Mouse (Mus musculus) c-Kit-positive CD71-positive TER-119-positive erythroid progenitor cells, embryonic 14.5 days (primary cell): ENCODE data around the gene Gm20388.
A peak's percentile ranks its signal among the peaks of the same experiment; 100 is the strongest.
"Not testable (repeated sequence)": the region's sequence is repeated elsewhere in the genome, so short reads cannot be mapped to it uniquely, and the experiment has no call there.

Source experiments
- DNase-seq: peaks from one replicate; pipeline ENCODE4 v3.0.0-alpha.2; 2013; ENCODE audit warnings: low spot score

Gm20388 gene

DNA sequence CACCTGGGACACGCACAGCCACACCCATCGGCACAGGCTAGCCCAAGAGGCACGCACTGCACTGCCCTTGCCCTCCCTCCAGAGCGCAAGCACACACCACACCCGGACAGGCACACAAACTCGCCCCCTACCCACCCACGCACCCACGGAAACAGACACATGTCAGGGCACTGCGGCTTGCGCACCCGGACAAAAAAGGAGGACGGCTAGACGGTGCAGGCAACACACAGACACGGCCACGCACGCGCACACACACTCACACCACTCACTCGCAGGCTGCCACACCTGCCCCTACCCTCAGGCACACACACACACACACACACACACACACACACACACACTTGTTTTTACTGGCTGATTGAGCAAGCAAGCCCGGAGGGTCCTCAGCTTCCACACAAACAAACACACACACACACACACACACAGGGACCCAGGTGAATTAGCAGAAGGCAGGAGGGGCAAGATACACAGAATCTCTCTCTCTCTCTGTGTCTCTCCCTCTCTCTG lies 3690.1 kb downstream of the Gm20388 start:
- DNase-seq, result not testable (repeated sequence)

DNA sequence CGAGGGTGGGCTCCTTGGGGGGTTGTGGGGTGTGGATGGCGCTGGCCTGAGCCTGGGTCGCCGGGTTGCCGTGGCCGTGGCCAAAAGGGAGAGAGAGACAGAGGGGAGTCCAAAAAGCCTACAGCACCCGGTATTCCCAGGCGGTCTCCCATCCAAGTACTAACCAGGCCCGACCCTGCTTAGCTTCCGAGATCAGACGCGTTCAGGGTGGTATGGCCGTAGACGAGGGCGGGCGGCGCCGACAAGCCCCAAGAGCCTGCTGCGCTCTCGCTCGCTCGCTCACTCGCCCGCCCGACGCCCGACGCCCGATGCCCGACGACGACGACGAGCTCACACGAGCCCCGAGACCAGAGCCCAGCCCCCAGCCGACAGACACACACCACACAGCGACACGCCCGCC lies 3690.8 kb downstream of the Gm20388 start:
- DNase-seq, result not testable (repeated sequence)

- DNase-seq, result not testable (repeated sequence)
These were observed 3702.0 kb downstream of the Gm20388 start for GRCm38 (mm10) chr8:123612652-123613051.

GRCm38 (mm10) chr8:123623523-123623922 lies 3712.9 kb downstream of the Gm20388 start:
- DNase-seq, result not testable (repeated sequence)

GRCm38 (mm10) chr8:123624274-123624673 lies 3713.6 kb downstream of the Gm20388 start:
- no peak for DNase-seq

DNA sequence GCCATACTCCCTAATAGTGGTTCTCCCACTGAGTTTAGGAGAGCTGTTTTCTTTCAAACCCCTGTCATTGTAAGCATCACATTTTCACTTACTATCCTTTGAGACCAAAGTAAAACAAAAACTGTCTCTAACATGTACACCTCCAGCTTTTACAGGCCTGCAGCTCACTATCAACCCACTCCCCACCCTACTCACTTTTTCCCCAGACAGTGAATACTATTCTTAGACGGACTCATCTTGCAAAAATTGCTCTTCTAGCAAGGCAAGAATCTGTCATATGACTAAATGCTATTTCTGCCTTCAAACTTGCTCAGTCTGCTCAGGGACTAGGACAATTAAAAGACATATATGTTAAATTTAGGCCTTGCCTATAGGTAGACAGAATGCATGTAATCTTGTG lies 3714.1 kb downstream of the Gm20388 start:
- no peak for DNase-seq

GRCm38 (mm10) chr8:123625717-123626116 lies 3715.1 kb downstream of the Gm20388 start:
- DNase-seq, result no peak

GRCm38 (mm10) chr8:123627410-123628147 lies 3716.9 kb downstream of the Gm20388 start:
- DNase-seq, result no peak

DNA sequence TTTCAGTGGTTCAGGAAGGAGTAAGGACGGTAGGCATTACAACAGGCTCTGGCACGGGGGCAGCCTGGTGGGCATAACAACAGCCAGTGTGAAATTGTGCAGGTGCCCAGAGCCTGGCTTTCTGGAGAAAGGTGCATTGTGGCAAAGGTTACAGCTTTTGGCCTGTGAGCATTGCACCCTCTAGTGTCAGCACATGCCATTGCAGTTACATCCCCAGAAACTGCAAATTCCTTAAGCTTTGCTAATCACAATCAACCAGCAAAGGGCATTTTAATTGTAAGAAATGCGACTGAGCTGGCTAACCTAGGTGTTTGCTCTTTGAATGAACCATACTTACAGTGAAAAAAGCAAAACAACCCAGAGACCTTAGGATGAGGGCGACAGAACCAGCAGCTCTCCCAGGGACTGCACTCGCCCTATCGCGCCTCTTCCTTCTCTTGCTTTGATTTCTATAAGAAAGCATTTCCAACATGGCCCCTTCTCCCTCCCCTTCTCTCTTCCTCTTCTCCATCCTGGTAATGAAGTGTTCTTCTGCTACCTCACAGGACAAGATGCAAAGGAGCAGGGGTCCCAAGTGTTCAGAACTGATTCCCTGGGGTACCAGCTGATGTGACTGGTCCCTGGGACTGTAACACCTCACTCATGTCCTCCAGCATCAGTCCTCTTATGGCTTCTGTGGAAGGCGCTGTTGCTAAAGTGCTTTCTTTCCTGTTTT lies 3717.8 kb downstream of the Gm20388 start:
- DNase-seq, result peak; percentile 42

DNA sequence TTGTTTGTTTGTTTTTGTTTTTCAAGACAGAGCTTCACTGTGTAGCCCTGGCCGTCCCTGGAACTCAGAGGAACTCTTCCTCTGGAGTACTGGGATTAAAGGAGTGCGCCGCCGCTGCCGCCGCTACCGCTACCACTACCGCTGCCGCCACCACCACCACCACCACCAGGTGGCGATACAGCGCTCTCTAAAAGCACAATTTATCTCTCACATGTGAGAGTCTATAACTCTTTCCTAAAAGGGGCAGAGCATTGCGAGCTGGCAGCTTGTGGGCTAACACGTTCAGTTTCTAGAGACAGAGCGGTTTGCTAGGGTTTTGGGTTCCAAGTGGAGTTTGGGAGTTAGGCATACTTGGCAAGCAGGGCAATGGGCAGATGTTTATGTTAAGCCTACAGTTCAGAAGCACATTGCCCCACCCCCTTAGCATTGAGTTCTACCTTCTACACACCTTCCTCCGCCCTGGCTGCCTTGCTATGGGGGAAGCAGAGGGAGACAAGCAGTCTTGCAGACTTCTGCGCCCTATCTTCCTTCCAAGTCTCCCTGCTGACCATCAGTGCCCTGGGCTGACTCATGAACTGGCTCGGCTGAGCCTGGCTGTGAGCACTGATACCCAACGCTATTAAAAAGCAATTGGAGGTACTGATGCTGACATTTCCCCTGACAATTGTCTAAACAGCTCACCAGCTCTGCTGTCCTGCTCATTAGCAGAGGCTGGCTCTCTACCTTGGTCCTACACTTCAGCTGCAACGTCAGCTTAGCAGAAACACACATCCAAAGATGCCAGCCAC lies 3718.5 kb downstream of the Gm20388 start:
- DNase-seq, result peak; percentile 57

- DNase-seq, result no peak
These were observed 3719.4 kb downstream of the Gm20388 start for GRCm38 (mm10) chr8:123630058-123630457.

DNA sequence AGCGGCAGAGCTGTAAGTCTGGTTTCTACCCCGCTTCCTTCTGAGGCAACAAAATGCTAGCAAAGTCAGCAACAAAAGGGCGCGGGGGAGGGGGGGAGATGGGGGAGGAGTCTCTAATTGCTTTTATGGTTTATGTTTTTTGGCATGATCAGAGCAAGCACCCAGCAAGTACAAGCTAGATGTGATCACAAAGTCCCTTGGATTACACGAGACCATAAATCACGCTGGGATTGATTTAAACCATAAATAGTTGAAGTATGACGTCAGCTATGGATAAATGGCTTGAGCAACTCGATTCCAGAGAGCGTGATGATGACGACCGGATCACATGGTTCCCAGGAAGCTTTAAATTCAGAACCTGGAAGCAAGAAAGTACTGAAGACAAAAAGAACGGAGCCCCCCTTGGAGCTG lies 3720.2 kb downstream of the Gm20388 start:
- DNase-seq, result no peak

- DNase-seq, result not testable (repeated sequence)
These were observed 3721.1 kb downstream of the Gm20388 start for GRCm38 (mm10) chr8:123631746-123632145.

GRCm38 (mm10) chr8:123632257-123632656 lies 3721.6 kb downstream of the Gm20388 start:
- DNase-seq, result no peak

DNA sequence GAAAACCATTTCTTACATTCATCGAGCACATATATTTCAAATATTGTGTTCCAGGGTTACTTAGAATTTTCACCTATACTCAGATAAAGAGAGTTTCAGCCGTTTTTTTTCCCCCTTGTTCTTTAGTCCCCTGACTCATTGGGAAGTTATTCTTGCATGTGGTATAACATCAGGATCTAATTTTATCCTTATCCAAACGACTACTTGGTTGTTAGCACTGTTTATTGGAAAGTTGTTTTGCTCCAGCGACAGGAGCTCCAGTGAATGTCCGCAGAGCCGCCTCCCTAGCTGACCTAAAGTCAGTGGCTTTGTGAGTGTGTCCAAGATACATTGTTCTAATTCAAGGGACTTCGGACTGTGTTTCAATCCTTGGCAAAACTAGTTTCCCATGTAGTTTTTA lies 3723.2 kb downstream of the Gm20388 start:
- no peak for DNase-seq

DNA sequence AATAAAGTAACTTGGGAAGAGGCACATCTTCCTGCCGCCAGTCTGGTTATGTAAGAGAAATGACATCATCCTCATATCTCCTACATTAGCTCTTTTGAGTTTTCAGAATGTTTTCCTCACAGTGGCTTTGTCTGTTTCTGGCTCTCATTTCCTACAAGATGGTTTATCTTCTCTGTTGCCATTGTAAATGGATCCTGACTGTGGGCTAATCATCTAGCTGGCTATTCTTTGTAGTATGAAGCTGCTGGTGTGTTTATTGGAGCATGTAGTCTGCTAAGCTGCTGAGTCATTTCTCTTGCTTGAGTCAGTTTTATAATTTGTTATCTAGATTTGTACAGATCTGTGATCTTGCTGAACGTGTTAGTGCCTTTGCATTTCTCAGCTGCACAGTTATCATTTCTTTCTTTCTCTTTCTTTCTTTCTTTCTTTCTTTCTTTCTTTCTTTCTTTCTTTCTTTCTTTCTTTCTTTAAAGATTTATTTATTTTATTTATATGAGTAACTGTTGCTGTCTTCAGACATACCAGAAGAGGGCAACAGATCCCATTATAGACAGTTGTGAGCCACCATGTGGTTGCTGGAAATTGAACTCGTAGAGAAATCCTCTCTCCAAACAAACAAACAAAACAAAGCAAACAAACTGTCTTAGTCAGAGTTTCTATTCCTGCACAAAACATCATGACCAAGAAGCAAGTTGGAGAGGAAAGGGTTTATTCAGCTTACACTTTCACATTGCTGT lies 3723.9 kb downstream of the Gm20388 start:
- DNase-seq, result no peak

DNA sequence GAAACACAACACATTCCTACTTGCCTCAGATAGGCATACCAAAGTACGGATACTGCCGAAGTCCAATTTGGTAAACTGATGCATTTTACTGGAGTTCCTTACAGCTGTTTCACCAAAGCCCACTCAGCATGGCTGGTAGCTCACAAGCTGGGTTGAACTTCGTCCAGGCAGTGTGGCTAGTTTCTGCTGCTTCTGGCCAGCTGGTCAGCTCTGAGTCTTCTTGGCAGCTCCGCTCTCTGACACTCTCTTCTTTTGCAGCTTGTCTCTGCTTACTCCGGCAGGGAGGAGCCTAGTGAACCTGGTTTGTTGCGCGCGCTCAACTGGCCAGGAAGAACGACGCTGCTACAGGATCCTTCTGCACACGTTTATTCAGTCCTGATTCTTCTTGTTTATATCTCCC lies 3725.0 kb downstream of the Gm20388 start:
- no peak for DNase-seq

DNA sequence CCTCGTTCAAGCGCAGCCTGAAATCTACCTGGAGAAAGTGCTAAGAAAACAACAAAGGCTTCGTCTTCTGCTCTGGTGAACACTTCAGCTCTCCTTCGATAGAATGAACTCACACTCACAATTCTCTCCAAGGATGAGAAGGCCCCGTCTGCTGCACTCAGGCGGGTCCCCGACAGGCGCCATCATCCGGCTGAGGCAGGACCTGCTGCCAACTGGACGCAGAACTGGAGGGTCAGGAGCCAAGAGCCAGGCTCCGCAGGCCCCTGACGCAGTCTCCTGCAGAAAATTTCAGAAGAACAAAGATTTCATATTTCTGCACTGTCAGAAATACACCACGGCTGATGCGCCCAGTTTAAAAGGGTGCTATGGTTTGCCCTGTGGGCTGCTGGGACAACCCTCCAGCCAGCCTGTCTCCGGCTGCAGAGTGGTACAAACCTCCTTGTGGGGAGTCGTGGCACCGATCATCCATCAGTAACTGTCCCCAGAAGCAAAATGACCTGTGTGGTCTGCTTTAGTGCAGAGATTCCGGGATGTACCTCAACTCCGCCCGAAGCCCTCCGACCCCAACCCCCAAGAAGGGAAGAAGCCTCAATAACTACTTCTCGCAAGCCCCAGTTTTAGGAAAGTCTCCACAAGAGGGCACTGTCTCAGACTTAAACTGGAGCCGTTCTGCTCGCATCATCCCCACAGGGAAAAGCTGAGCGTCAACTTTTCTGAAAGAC lies 3732.8 kb downstream of the Gm20388 start:
- DNase-seq, result no peak

- DNase-seq, result no peak
These were observed 3734.6 kb downstream of the Gm20388 start for GRCm38 (mm10) chr8:123645229-123645628.

GRCm38 (mm10) chr8:123648245-123649170 lies 3737.9 kb downstream of the Gm20388 start:
- DNase-seq, result no peak
